Mouse (Mus musculus): ENCODE data around the gene Npr1.
A peak's percentile ranks its signal among the peaks of the same experiment; 100 is the strongest.

- TF ChIP-seq CHD2 (IDR thresholded peaks at IDR 0.05; ENCODE audit: low read depth, low read length), result no peak
- no peak for TF ChIP-seq HCFC1 (IDR thresholded peaks at IDR 0.05; ENCODE audit: borderline replicate concordance, insufficient read depth, low read length)
- TF ChIP-seq ZNF384 (IDR thresholded peaks at IDR 0.05; ENCODE audit: low read depth, low read length), result no peak
- peak; percentile 82; the same call in 1 of the 2 replicates for TF ChIP-seq ZC3H11A (IDR thresholded peaks at IDR 0.05; ENCODE audit: borderline replicate concordance, low read depth, low read length)
Measured at GRCm38 (mm10) chr3:90466311-90466766, 673 bp upstream of the Npr1 start.
